Mouse (Mus musculus): Measurements from ENCODE around the gene Grk3.

DNA sequence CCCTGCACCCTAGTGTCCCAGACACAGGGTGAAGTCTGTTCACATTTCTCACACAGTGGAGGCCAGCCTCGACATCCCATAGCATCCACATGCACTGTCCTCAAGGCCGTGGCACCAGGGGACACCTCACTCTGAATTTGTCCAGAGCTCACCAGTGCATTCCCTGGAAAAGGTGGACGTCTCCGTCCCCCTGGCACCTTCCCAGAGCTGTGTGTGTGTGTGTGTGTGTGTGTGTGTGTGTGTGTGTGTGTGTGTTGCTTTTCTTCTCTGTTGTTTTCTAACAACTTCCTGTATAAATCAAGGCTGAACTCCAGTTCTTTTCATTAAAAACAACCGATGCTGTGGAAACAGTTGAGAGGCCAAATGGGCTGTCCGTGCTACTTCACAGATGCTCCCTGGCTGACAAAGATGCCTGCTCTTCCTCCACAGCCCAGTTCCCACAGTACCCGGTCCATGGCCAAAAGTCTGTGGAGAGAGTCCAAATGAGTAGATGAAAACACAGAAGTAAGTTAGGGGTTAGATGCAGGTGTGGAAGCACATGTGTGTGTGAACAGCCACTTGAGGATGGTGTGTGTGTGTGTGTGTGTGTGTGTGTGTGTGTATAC is 35.1 kb upstream of the Grk3 start:
- TF ChIP-seq CTCF (conservative IDR thresholded peaks at IDR 0.05; ENCODE audit: low read length) (no peak), NANOG (IDR thresholded peaks at IDR 0.05; ENCODE audit: borderline replicate concordance, low read length) (no peak), POU5F1 (IDR thresholded peaks at IDR 0.05; ENCODE audit: borderline replicate concordance, low read length) (no peak)
